In the genomic region with DNA sequence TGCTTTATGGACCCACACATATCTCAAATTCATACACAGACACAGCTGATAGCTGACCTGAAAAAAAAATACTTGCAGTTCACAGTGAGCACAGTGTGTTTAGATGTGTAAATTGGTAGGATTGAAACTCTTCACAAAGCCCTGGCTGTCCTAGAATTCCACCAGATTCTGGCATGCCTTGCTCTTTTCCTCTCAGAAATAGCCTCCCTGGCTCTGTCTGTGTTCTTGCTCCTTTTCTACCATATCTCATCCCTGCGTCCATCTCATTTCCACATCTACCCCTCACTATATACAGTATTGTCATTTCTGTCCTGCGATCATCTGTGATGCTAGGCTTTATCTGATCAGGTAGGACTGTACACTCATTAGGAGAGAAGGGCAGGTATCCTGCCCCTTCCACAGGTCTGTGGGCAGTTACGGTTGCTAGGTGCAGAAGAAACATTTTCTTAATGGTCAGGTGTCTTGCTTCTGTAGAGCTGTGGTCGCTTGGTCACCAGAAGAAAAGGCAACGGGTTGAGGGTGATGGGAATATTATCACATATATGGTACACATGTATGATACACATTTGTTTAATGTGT, we compare ENCODE assay signal across 1 mouse cellular context.
TF ChIP-seq lines count a peak whose summit lies in the region.

No protein-coding gene starts in this region.

TF ChIP-seq in CH12.LX, 34 proteins besides CTCF, POLR2A, EP300 and RAD21 (continued from another document):
- TF ChIP-seq MEF2A (IDR thresholded peaks at IDR 0.05; ENCODE audit: borderline replicate concordance, low read depth, low read length): no peak
- TF ChIP-seq CHD2 (IDR thresholded peaks at IDR 0.05; ENCODE audit: low read length): peak; percentile 37; the same call in 1 of the 2 replicates
- no peak for TF ChIP-seq USF2 (conservative IDR thresholded peaks at IDR 0.05; ENCODE audit: low read depth, low read length)
